Mouse (Mus musculus): Measurements from ENCODE around the gene Sdk2.

DNA sequence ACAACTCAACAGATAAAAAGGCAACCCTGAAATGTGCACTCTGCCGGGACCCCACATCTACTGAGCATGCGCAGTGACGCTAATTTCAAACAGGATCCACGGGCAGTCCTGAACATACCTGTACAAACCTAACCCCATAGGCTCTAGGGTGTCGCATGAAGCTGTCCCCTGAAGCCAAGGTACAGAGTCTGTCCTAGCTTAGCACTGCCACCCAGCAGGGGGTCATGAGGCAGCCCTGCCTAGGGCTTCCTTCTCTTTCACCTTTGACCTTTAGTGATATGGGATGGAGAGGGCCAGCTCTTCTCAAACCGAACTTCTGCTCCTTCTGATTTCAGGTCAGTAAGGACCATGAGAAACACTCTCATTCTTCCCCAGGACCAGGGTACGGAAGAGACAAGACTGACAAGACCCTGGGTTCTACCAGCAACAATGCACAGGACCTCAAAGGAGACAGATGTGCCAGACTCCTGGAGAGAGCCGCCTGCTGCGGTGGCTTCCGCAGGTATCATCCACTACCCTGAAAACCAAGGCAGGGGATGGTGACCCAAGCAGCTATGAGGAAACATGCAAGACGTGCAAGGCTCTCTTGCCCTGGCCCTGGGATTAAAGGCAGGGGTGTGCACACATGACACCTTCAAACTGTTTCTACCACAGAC, 319.0 kb downstream of the Sdk2 start:
- no peak for TF ChIP-seq POLR2A (IDR thresholded peaks at IDR 0.05; ENCODE audit: borderline replicate concordance, extremely low read depth, low read depth, low read length)
- TF ChIP-seq CTCF (IDR thresholded peaks at IDR 0.05; ENCODE audit: insufficient read depth, low read length), result no peak

Data from lung, adult 2 months (tissue).